Mouse (Mus musculus): ENCODE data around the gene Dgki. TPM values are rescaled to one million over a fixed set of nuclear protein-coding genes. Genes with fewer than 3 reads are reported as not detected.
A peak's percentile ranks its signal among the peaks of the same experiment; 100 is the strongest.

Gene Dgki
- polyA plus RNA-seq, 1 experiment from 2014 or later = 2.8 TPM

GRCm38 (mm10) chr6:37089148-37090111 is 210.6 kb downstream of the Dgki start:
- Histone ChIP-seq H3K9me3 (ENCODE audit: control insufficient read depth, low read length) (no peaks in the 10 kb centered on the region), H3K9ac (ENCODE audit: low read length) (no peak overlapping the region), H3K27me3 (ENCODE audit: control insufficient read depth, insufficient read depth, low read length) (no peaks in the 10 kb centered on the region), H3K4me2 (ENCODE audit: low read depth) (no peak overlapping the region), H3K27ac (ENCODE audit: low read depth, low read length) (no peak overlapping the region), H3K4me3 (ENCODE audit: low read depth, low read length) (no peak overlapping the region), H3K4me1 (ENCODE audit: control insufficient read depth, insufficient read depth, low read length) (no peaks in the 10 kb centered on the region), H3K36me3 (ENCODE audit: control insufficient read depth, insufficient read depth, low read length) (no peaks in the 10 kb centered on the region)
- peak; percentile 27 for DNase-seq (ENCODE audit: low spot score)
- WGBS = 46% methylated on average over 8 of the region's 8 CpGs
- peak; percentile 50 for ATAC-seq (ENCODE audit: insufficient read depth, low FRiP score, low TSS enrichment)

GRCm38 (mm10) chr6:37082990-37083389 is 217.0 kb downstream of the Dgki start:
- H3K36me3 ChIP-seq (ENCODE audit: control insufficient read depth, insufficient read depth, low read length) = no peaks in the 10 kb centered on the region
- no peaks in the 10 kb centered on the region for H3K9me3 ChIP-seq (ENCODE audit: control insufficient read depth, low read length)
- WGBS = 95% methylated on average over 3 of the region's 3 CpGs
- no peaks in the 10 kb centered on the region for H3K4me1 ChIP-seq (ENCODE audit: control insufficient read depth, insufficient read depth, low read length)
- no peaks in the 10 kb centered on the region for H3K27me3 ChIP-seq (ENCODE audit: control insufficient read depth, insufficient read depth, low read length)
- no peak overlapping the region for H3K4me3 ChIP-seq (ENCODE audit: low read depth, low read length)
- H3K27ac ChIP-seq (ENCODE audit: low read depth, low read length) = no peak overlapping the region
- DNase-seq (ENCODE audit: low spot score) (no peak), ATAC-seq (ENCODE audit: insufficient read depth, low FRiP score, low TSS enrichment) (no peak)
- H3K4me2 ChIP-seq (ENCODE audit: low read depth) = no peak overlapping the region
- no peak overlapping the region for H3K9ac ChIP-seq (ENCODE audit: low read length)

GRCm38 (mm10) chr6:37072401-37073016 is 227.5 kb downstream of the Dgki start:
- Histone ChIP-seq H3K4me3 (ENCODE audit: low read depth, low read length) (no peak overlapping the region), H3K9me3 (ENCODE audit: control insufficient read depth, low read length) (no peaks in the 10 kb centered on the region), H3K9ac (ENCODE audit: low read length) (no peak overlapping the region), H3K36me3 (ENCODE audit: control insufficient read depth, insufficient read depth, low read length) (no peaks in the 10 kb centered on the region), H3K4me2 (ENCODE audit: low read depth) (no peak overlapping the region), H3K27me3 (ENCODE audit: control insufficient read depth, insufficient read depth, low read length) (no peaks in the 10 kb centered on the region), H3K27ac (ENCODE audit: low read depth, low read length) (no peak overlapping the region), H3K4me1 (ENCODE audit: control insufficient read depth, insufficient read depth, low read length) (no peaks in the 10 kb centered on the region)
- WGBS = 86% methylated on average over 9 of the region's 9 CpGs
- ATAC-seq (ENCODE audit: insufficient read depth, low FRiP score, low TSS enrichment) = no peak
- no peak for DNase-seq (ENCODE audit: low spot score)

- Histone ChIP-seq H3K27me3 (ENCODE audit: control insufficient read depth, insufficient read depth, low read length) (no peaks in the 10 kb centered on the region), H3K9ac (ENCODE audit: low read length) (no peak overlapping the region), H3K4me3 (ENCODE audit: low read depth, low read length) (no peak overlapping the region), H3K27ac (ENCODE audit: low read depth, low read length) (no peak overlapping the region), H3K9me3 (ENCODE audit: control insufficient read depth, low read length) (no peaks in the 10 kb centered on the region), H3K4me2 (ENCODE audit: low read depth) (no peak overlapping the region), H3K36me3 (ENCODE audit: control insufficient read depth, insufficient read depth, low read length) (no peaks in the 10 kb centered on the region), H3K4me1 (ENCODE audit: control insufficient read depth, insufficient read depth, low read length) (no peaks in the 10 kb centered on the region)
- ATAC-seq (ENCODE audit: insufficient read depth, low FRiP score, low TSS enrichment) (no peak), DNase-seq (ENCODE audit: low spot score) (no peak)
- 78% methylated on average over 14 of the region's 14 CpGs for WGBS
Observed at GRCm38 (mm10) chr6:37069836-37070600, 230.0 kb downstream of the Dgki start.

GRCm38 (mm10) chr6:37068737-37069136 is 231.2 kb downstream of the Dgki start:
- Histone ChIP-seq H3K9ac (ENCODE audit: low read length) (no peak overlapping the region), H3K4me1 (ENCODE audit: control insufficient read depth, insufficient read depth, low read length) (no peaks in the 10 kb centered on the region), H3K4me2 (ENCODE audit: low read depth) (no peak overlapping the region), H3K27ac (ENCODE audit: low read depth, low read length) (no peak overlapping the region), H3K4me3 (ENCODE audit: low read depth, low read length) (no peak overlapping the region), H3K36me3 (ENCODE audit: control insufficient read depth, insufficient read depth, low read length) (no peaks in the 10 kb centered on the region), H3K9me3 (ENCODE audit: control insufficient read depth, low read length) (no peaks in the 10 kb centered on the region), H3K27me3 (ENCODE audit: control insufficient read depth, insufficient read depth, low read length) (no peaks in the 10 kb centered on the region)
- 90% methylated on average over 6 of the region's 6 CpGs for WGBS
- ATAC-seq (ENCODE audit: insufficient read depth, low FRiP score, low TSS enrichment) (no peak), DNase-seq (ENCODE audit: low spot score) (no peak)

- H3K9ac ChIP-seq (ENCODE audit: low read length) = no peak overlapping the region
- H3K27me3 ChIP-seq (ENCODE audit: control insufficient read depth, insufficient read depth, low read length) = no peaks in the 10 kb centered on the region
- H3K9me3 ChIP-seq (ENCODE audit: control insufficient read depth, low read length) = no peaks in the 10 kb centered on the region
- H3K36me3 ChIP-seq (ENCODE audit: control insufficient read depth, insufficient read depth, low read length) = no peaks in the 10 kb centered on the region
- no peak overlapping the region for H3K4me3 ChIP-seq (ENCODE audit: low read depth, low read length)
- no peaks in the 10 kb centered on the region for H3K4me1 ChIP-seq (ENCODE audit: control insufficient read depth, insufficient read depth, low read length)
- no peak overlapping the region for H3K4me2 ChIP-seq (ENCODE audit: low read depth)
- ATAC-seq (ENCODE audit: insufficient read depth, low FRiP score, low TSS enrichment) = no peak
- 68% methylated on average over 1 of the region's 1 CpGs for WGBS
- no peak overlapping the region for H3K27ac ChIP-seq (ENCODE audit: low read depth, low read length)
- DNase-seq (ENCODE audit: low spot score) = no peak
Observed at GRCm38 (mm10) chr6:37067357-37067756, 232.6 kb downstream of the Dgki start.

GRCm38 (mm10) chr6:37064214-37064830 is 235.7 kb downstream of the Dgki start:
- ATAC-seq (ENCODE audit: insufficient read depth, low FRiP score, low TSS enrichment) = no peak

GRCm38 (mm10) chr6:37063266-37063665 is 236.7 kb downstream of the Dgki start:
- WGBS = 96% methylated on average over 7 of the region's 7 CpGs
- no peak overlapping the region for H3K27ac ChIP-seq (ENCODE audit: low read depth, low read length)

More at GRCm38 (mm10) chr6:37064214-37064830, 235.7 kb downstream of the Dgki start:
- 55% methylated on average over 10 of the region's 10 CpGs for whole genome bisulfite sequencing
- H3K9ac ChIP-seq (ENCODE audit: low read length) = no peak overlapping the region
- DNase-seq (ENCODE audit: low spot score) = no peak
- H3K27ac ChIP-seq (ENCODE audit: low read depth, low read length) = no peak overlapping the region
- no peak overlapping the region for H3K4me3 ChIP-seq (ENCODE audit: low read depth, low read length)
- H3K27me3 ChIP-seq (ENCODE audit: control insufficient read depth, insufficient read depth, low read length) = no peaks in the 10 kb centered on the region
- no peaks in the 10 kb centered on the region for H3K36me3 ChIP-seq (ENCODE audit: control insufficient read depth, insufficient read depth, low read length)
- no peak overlapping the region for H3K4me2 ChIP-seq (ENCODE audit: low read depth)
- H3K9me3 ChIP-seq (ENCODE audit: control insufficient read depth, low read length) = no peaks in the 10 kb centered on the region
- H3K4me1 ChIP-seq (ENCODE audit: control insufficient read depth, insufficient read depth, low read length) = no peaks in the 10 kb centered on the region

More at GRCm38 (mm10) chr6:37063266-37063665, 236.7 kb downstream of the Dgki start:
- H3K4me1 ChIP-seq (ENCODE audit: control insufficient read depth, insufficient read depth, low read length) = no peaks in the 10 kb centered on the region
- H3K4me2 ChIP-seq (ENCODE audit: low read depth) = no peak overlapping the region
- ATAC-seq (ENCODE audit: insufficient read depth, low FRiP score, low TSS enrichment) = no peak
- H3K9me3 ChIP-seq (ENCODE audit: control insufficient read depth, low read length) = no peaks in the 10 kb centered on the region
- H3K4me3 ChIP-seq (ENCODE audit: low read depth, low read length) = no peak overlapping the region
- no peak for DNase-seq (ENCODE audit: low spot score)
- no peaks in the 10 kb centered on the region for H3K27me3 ChIP-seq (ENCODE audit: control insufficient read depth, insufficient read depth, low read length)
- H3K36me3 ChIP-seq (ENCODE audit: control insufficient read depth, insufficient read depth, low read length) = no peaks in the 10 kb centered on the region
- no peak overlapping the region for H3K9ac ChIP-seq (ENCODE audit: low read length)

Measured in neural tube, embryonic 11.5 days (tissue).